Mouse (Mus musculus) CD8-positive naive resting alpha-beta T cell, adult 57 days (primary cell): ENCODE results near the gene Nrarp. TPM values are rescaled to one million over a fixed set of nuclear protein-coding genes. Genes with fewer than 3 reads are reported as not detected.

ENCODE experiments used
- total RNA-seq: library from RNA; stranded (reverse); gene quantifications from one replicate; pipeline ENCODE4 v1.2.4, GENCODE M21; 2023

The Nrarp gene
- 3.3 TPM for total RNA-seq

GRCm38 (mm10) chr2:25180478-25180903 lies at the start of gene Nrarp:
TSS of gene Nrarp (plus strand) at chr2:25180758.

GRCm38 (mm10) chr2:25196172-25196954 lies 15.8 kb downstream of the Nrarp start, which contains the start of gene Tor4a:
TSS of gene Tor4a (minus strand) at chr2:25196886.

GRCm38 (mm10) chr2:25211121-25211670 lies 30.6 kb downstream of the Nrarp start, which contains the start of gene Nelfb:
TSS of gene Nelfb (minus strand) at chr2:25211489.

GRCm38 (mm10) chr2:25214444-25214843 lies 33.9 kb downstream of the Nrarp start, which contains the start of gene Stpg3:
TSS of gene Stpg3 (minus strand) at chr2:25214637.

GRCm38 (mm10) chr2:25218445-25218844 lies 37.9 kb downstream of the Nrarp start, which contains the start of gene Fam166a:
TSS of gene Fam166a (plus strand) at chr2:25218745.

GRCm38 (mm10) chr2:25224492-25224765 lies 43.9 kb downstream of the Nrarp start, which contains the start of gene Tubb4b:
TSS of gene Tubb4b (minus strand) at chr2:25224702.

Other genes starting within 250 kb of the Nrarp start
- gene Arrdc1, start 245.5 kb upstream of the Nrarp start, total RNA-seq = 137 TPM
- 18.7 TPM for gene Zmynd19, start 231.0 kb upstream of the Nrarp start, total RNA-seq
- gene Dph7, start 218.4 kb upstream of the Nrarp start, total RNA-seq = 21.8 TPM
- gene Mrpl41, start 205.7 kb upstream of the Nrarp start, total RNA-seq = 25.1 TPM
- gene Pnpla7, start 204.7 kb upstream of the Nrarp start, total RNA-seq = 159 TPM
- 22.7 TPM for gene Nsmf, start 126.4 kb upstream of the Nrarp start, total RNA-seq
- not detected for gene Entpd8, start 100.5 kb upstream of the Nrarp start, total RNA-seq
- not detected for gene Noxa1, start 85.6 kb upstream of the Nrarp start, total RNA-seq
- 25.9 TPM for gene Tor4a, start 16.1 kb downstream of the Nrarp start, total RNA-seq
- 68.2 TPM for gene Nelfb, start 30.7 kb downstream of the Nrarp start, total RNA-seq
- gene Stpg3, start 33.9 kb downstream of the Nrarp start, total RNA-seq = not detected
- not detected for gene Fam166a, start 38.0 kb downstream of the Nrarp start, total RNA-seq
- gene Tubb4b, start 43.9 kb downstream of the Nrarp start, total RNA-seq = 105 TPM
- gene Slc34a3, start 53.6 kb downstream of the Nrarp start, total RNA-seq = not detected
- not detected for gene Rnf224, start 56.0 kb downstream of the Nrarp start, total RNA-seq
- not detected for gene Rnf208, start 61.5 kb downstream of the Nrarp start, total RNA-seq
- not detected for gene Cysrt1, start 61.7 kb downstream of the Nrarp start, total RNA-seq
- gene AL732309.1, start 66.1 kb downstream of the Nrarp start, total RNA-seq = 11.0 TPM
- 20.6 TPM for gene Tmem203, start 74.7 kb downstream of the Nrarp start, total RNA-seq
- gene Tprn, start 81.9 kb downstream of the Nrarp start, total RNA-seq = 20.0 TPM
- gene Ssna1, start 91.7 kb downstream of the Nrarp start, total RNA-seq = 39.1 TPM
- 92.6 TPM for gene Anapc2, start 91.7 kb downstream of the Nrarp start, total RNA-seq
- gene Tmem210, start 107.4 kb downstream of the Nrarp start, total RNA-seq = not detected
- not detected for gene Lrrc26, start 109.2 kb downstream of the Nrarp start, total RNA-seq
- gene Grin1, start 138.4 kb downstream of the Nrarp start, total RNA-seq = not detected
- gene Man1b1, start 151.6 kb downstream of the Nrarp start, total RNA-seq = 34.4 TPM
- 13.0 TPM for gene Dpp7, start 175.6 kb downstream of the Nrarp start, total RNA-seq
- 12.6 TPM for gene Uap1l1, start 184.9 kb downstream of the Nrarp start, total RNA-seq
- not detected for gene Sapcd2, start 191.6 kb downstream of the Nrarp start, total RNA-seq
- not detected for gene Entpd2, start 215.1 kb downstream of the Nrarp start, total RNA-seq
- 2.3 TPM for gene Npdc1, start 218.6 kb downstream of the Nrarp start, total RNA-seq
- 0.52 TPM for gene Fut7, start 242.5 kb downstream of the Nrarp start, total RNA-seq
- gene Abca2, start 247.9 kb downstream of the Nrarp start, total RNA-seq = 80.3 TPM